Mouse (Mus musculus): ENCODE results near the gene Dynlt3.
A peak's percentile ranks its signal among the peaks of the same experiment; 100 is the strongest.
"Not testable (repeated sequence)": the region's sequence is repeated elsewhere in the genome, so short reads cannot be mapped to it uniquely, and the experiment has no call there.

The Dynlt3 gene

DNA sequence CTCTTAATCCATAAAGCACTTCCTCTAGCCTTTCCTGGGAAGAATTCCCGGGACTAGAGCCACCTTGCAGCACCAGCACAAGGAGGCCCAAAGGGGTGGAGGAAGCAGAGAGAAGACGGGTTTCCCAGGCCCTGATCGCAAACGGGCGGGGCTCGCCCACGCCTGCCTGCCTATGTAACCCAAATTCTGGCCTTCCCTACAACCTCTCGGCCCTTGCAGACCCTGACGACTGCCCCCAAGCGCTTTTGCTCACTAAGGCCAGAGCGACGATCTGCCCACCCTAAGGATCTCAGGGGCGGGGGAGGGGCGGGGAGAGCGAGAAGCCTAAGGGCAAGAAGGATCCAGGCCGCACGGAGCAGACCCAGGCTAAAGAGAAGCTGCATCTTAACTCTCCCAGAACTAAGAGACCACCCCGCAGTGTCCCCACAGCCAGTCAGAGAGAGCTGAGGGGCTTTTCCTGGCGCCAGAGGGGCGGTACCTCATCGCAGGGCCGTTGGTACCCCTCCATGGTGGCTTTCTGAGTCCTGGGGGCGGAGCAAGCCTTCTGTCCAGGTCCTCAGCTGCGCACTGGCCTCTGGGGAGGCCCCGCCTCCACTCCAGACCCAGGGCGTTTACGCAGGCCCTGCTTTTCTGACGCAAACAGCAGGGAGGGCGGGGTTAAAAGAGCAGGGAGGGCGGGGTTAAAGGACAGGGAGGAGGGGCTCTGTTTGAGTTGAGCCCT lies at the start of gene Dynlt3:
TSS of gene Dynlt3 (minus strand) at position 613 of the 721 bp plus-strand sequence.
- DNase-seq (ENCODE audit: low read depth): peak; percentile 53

DNA sequence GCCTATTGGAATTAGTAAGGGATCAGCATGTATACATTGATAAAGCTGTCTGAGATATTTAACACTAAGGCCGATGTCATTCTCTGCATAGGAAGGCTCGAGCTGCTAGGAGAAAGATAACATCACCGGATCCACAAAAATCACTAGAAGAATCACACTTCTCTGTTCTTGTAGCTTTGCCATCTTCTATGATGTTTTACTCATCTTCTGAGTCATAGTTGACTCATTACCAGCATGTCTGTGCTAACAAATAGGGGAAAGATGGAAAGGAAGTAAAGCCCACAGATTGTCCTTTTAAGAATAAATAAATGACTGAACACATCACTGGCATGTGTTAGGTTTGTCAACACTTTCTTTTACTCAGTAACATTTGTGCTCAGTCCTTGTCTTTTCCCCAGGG lies 37.0 kb upstream of the Dynlt3 start:
- DNase-seq (ENCODE audit: low read depth): no peak

DNA sequence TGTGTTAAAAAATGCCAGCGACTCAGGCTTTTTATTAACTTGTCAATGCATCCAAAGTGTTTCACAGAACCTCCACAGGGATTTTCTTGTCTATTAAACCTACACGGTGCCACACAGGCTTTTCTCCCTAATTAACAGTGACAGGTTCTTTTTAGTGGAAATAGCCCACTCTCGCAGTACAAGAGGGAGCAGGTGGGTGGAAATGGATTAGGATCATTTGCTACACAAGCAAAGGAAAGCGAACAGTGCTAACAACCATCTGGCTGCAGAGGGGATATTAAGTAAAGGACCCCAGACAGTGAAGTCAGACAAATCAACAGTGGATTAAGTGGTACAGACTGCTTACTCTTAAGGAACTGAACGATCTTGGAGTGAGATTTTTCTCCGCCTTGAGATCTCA lies 33.2 kb upstream of the Dynlt3 start:
- DNase-seq (ENCODE audit: low read depth): no peak

DNA sequence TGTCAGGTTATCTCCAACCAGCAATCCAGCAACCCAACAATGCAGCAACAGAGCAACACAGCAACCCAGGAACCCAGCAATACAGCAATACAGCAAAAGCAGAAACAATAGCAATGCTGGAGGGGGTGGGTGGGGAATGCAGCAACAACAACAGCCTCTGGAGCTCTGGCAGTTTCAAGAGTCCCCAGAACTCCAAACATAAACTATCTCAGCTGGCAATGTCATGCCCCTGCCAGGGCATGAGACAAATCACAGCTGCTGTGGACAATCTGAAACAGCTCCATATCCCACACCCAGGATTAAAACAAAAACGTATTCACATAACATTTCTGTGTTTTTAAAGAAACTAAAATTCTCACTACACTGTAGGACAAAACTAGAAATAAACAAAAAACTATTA lies 9.2 kb upstream of the Dynlt3 start:
- no peak for DNase-seq (ENCODE audit: low read depth)

DNA sequence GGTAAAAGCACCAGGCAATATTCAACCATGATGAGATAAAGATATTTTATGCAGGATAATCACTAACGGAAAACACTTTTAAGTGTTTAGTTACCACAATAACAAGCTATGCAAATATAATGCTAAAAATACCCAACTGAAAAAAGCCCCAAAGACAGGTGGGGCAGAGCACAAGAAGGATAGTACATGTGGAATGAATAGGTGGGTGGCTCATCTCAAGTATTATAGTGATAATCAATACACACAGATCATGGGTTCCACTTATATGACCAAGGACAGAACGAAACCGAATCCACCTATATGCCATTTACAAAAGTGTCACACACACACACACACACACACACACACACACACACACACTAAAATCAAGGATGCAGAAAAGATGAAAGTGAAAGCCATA lies 8.6 kb upstream of the Dynlt3 start:
- no peak for DNase-seq (ENCODE audit: low read depth)

DNA sequence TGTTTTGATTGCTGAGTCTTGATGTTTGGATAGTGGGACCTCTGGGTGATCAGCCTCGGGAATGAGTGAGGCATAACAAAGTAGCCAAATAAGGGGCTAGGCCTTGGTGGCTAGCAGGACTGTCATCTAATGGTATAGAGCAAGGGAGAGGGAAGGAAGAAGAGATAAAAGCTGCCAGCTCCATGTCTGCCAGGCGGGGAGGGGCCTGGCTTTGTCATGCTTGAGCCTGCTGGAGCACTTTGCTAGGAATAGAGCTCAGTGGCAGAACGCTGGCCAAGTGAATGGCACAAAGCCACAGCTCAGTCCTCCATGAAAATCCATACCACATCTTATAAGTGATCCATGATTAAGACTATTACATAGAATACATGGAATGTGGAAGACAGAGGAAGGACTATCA lies 10.0 kb downstream of the Dynlt3 start:
- no peak for DNase-seq (ENCODE audit: low read depth)

DNA sequence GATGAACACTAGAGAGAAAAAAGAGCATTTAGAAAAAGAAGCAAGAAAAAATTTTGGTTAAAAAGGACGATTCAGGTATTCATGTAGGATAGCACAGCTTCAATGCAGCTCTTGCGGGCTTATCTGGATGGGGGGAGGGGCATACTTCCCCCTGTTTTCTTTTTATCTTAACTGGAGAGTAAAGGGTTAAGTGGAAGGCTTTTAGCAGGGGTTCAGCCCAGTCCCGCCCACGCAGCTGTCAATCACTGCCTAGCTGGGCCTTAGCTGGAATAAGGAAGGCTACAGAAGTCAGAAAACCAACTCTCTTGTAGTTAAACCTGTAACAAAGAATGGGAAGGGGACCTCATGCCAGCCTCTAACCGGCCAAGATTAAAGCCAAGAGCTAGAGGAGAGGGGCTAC lies 22.2 kb downstream of the Dynlt3 start:
- not testable (repeated sequence) for DNase-seq (ENCODE audit: low read depth)

DNA sequence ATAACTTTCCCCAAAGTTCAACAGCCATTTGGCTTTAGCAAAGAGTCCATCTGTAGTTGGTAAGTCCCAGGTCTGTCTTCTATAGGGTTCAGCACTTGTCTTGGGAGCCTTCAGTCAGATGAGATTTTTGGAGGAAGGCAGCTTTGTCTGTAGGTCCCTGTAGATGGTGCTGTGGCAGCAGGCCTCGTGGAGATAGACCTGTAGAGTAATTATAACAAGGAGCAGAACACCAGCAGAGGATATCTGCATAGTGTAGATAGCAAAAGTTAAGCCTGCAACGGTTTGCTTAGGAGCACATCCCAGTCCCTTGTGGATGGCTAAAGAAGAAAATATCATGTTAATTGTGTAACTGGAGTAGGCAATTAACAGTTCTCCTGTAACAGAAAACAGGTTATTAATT lies 22.7 kb downstream of the Dynlt3 start:
- not testable (repeated sequence) for DNase-seq (ENCODE audit: low read depth)
